Mouse (Mus musculus): ENCODE measurements around the gene Tmpo. TPM values are rescaled to one million over a fixed set of nuclear protein-coding genes. Genes with fewer than 3 reads are reported as not detected.

Gene Tmpo
- polyA plus RNA-seq, 1 experiment from 2014 or later = 53.3 TPM

- H3K4me3 ChIP-seq (ENCODE audit: low read depth, low read length) = peak overlapping the region; percentile 98
Observed at GRCm38 (mm10) chr10:91172329-91173100, 8.6 kb downstream of the Tmpo start.

GRCm38 (mm10) chr10:91171455-91172328 lies 9.4 kb downstream of the Tmpo start:
- TF ChIP-seq EP300 (IDR thresholded peaks at IDR 0.05) = no peak
- 0 out of 2 replicates have a peak, but pooled peaks have one; percentile 3 for TF ChIP-seq CTCF (IDR thresholded peaks at IDR 0.05)
- DNase-seq (ENCODE audit: low spot score) = peak; percentile 96
- Histone ChIP-seq H3K36me3 (ENCODE audit: insufficient read depth, low read length) (no peaks in the 10 kb centered on the region), H3K27ac (ENCODE audit: low read length) (peak overlapping the region; percentile 98), H3K9me3 (ENCODE audit: low read length) (no peaks in the 10 kb centered on the region), H3K27me3 (replicated peaks; ENCODE audit: insufficient read depth, low read length) (no peaks in the 10 kb centered on the region), H3K4me3 (ENCODE audit: low read depth, low read length) (peak overlapping the region; percentile 98), H3K4me2 (replicated peaks; ENCODE audit: low read depth, low read length) (peak overlapping the region; percentile 72), H3K4me1 (ENCODE audit: insufficient read depth, low read depth, low read length) (0 out of 2 replicates have a peak, but pooled peaks cover 3% of the 10 kb centered on the region), H3K9ac (replicated peaks; ENCODE audit: low read depth) (peak overlapping the region; percentile 92)
- ATAC-seq = peak; percentile 98
- WGBS = under 1% methylated on average over 67 of the region's 68 CpGs

More at GRCm38 (mm10) chr10:91172329-91173100, 8.6 kb downstream of the Tmpo start:
- Histone ChIP-seq H3K4me1 (ENCODE audit: insufficient read depth, low read depth, low read length) (0 out of 2 replicates have a peak, but pooled peaks cover 3% of the 10 kb centered on the region), H3K27me3 (replicated peaks; ENCODE audit: insufficient read depth, low read length) (no peaks in the 10 kb centered on the region), H3K9ac (replicated peaks; ENCODE audit: low read depth) (no peak overlapping the region; the same call in 1 of the 2 replicates), H3K27ac (ENCODE audit: low read length) (peak overlapping the region; percentile 98), H3K9me3 (ENCODE audit: low read length) (no peaks in the 10 kb centered on the region), H3K36me3 (ENCODE audit: insufficient read depth, low read length) (no peaks in the 10 kb centered on the region), H3K4me2 (replicated peaks; ENCODE audit: low read depth, low read length) (peak overlapping the region; percentile 72)
- 72% methylated on average over 14 of the region's 14 CpGs for WGBS
- DNase-seq (ENCODE audit: low spot score) (no peak), ATAC-seq (no peak)
- no peak for TF ChIP-seq CTCF (IDR thresholded peaks at IDR 0.05)
- TF ChIP-seq EP300 (IDR thresholded peaks at IDR 0.05) = no peak

- peak; percentile 41 for ATAC-seq
- under 1% methylated on average over 38 of the region's 59 CpGs for WGBS
- H3K27ac ChIP-seq (ENCODE audit: low read length) = peak overlapping the region; percentile 98
- H3K4me3 ChIP-seq (ENCODE audit: low read depth, low read length) = peak overlapping the region; percentile 98
- DNase-seq (ENCODE audit: low spot score) = no peak
- no peaks in the 10 kb centered on the region for H3K27me3 ChIP-seq (replicated peaks; ENCODE audit: insufficient read depth, low read length)
- H3K9ac ChIP-seq (replicated peaks; ENCODE audit: low read depth) = peak overlapping the region; percentile 92
- peak overlapping the region; percentile 72 for H3K4me2 ChIP-seq (replicated peaks; ENCODE audit: low read depth, low read length)
- TF ChIP-seq EP300 (IDR thresholded peaks at IDR 0.05) = no peak
- no peaks in the 10 kb centered on the region for H3K9me3 ChIP-seq (ENCODE audit: low read length)
- H3K4me1 ChIP-seq (ENCODE audit: insufficient read depth, low read depth, low read length) = 0 out of 2 replicates have a peak, but pooled peaks cover 3% of the 10 kb centered on the region
- no peaks in the 10 kb centered on the region for H3K36me3 ChIP-seq (ENCODE audit: insufficient read depth, low read length)
Observed at GRCm38 (mm10) chr10:91171041-91171440, 10.1 kb downstream of the Tmpo start.

- peak; percentile 97 for DNase-seq (ENCODE audit: low spot score)
- Histone ChIP-seq H3K27me3 (replicated peaks; ENCODE audit: insufficient read depth, low read length) (no peaks in the 10 kb centered on the region), H3K27ac (ENCODE audit: low read length) (peak overlapping the region; percentile 98), H3K4me1 (ENCODE audit: insufficient read depth, low read depth, low read length) (0 out of 2 replicates have a peak, but pooled peaks cover 3% of the 10 kb centered on the region), H3K4me2 (replicated peaks; ENCODE audit: low read depth, low read length) (peak overlapping the region; percentile 72), H3K9ac (replicated peaks; ENCODE audit: low read depth) (peak overlapping the region; percentile 92), H3K36me3 (ENCODE audit: insufficient read depth, low read length) (no peaks in the 10 kb centered on the region), H3K9me3 (ENCODE audit: low read length) (no peaks in the 10 kb centered on the region), H3K4me3 (ENCODE audit: low read depth, low read length) (peak overlapping the region; percentile 98)
- peak; percentile 61 for TF ChIP-seq EP300 (IDR thresholded peaks at IDR 0.05)
- TF ChIP-seq CTCF (IDR thresholded peaks at IDR 0.05) = peak; percentile 81
- peak; percentile 53 for ATAC-seq
- WGBS = 0% methylated on average over 41 of the region's 50 CpGs
Observed at GRCm38 (mm10) chr10:91170143-91170941, 10.8 kb downstream of the Tmpo start.

- Histone ChIP-seq H3K9me3 (ENCODE audit: low read length) (no peaks in the 10 kb centered on the region), H3K4me1 (ENCODE audit: insufficient read depth, low read depth, low read length) (0 out of 2 replicates have a peak, but pooled peaks cover 3% of the 10 kb centered on the region), H3K4me3 (ENCODE audit: low read depth, low read length) (peak overlapping the region; percentile 98), H3K9ac (replicated peaks; ENCODE audit: low read depth) (0 out of 2 replicates have a peak overlapping the region, but pooled peaks have one; percentile 16), H3K27ac (ENCODE audit: low read length) (no peak overlapping the region), H3K4me2 (replicated peaks; ENCODE audit: low read depth, low read length) (peak overlapping the region; percentile 72), H3K27me3 (replicated peaks; ENCODE audit: insufficient read depth, low read length) (no peaks in the 10 kb centered on the region), H3K36me3 (ENCODE audit: insufficient read depth, low read length) (no peaks in the 10 kb centered on the region)
- DNase-seq (ENCODE audit: low spot score) (no peak), ATAC-seq (no peak)
- 13% methylated on average over 17 of the region's 17 CpGs for WGBS
- no peak for TF ChIP-seq EP300 (IDR thresholded peaks at IDR 0.05)
- TF ChIP-seq CTCF (IDR thresholded peaks at IDR 0.05) = no peak
Observed at GRCm38 (mm10) chr10:91169414-91170065, 11.6 kb downstream of the Tmpo start.

Measured in lung, postnatal 0 days (tissue).